21 mouse cellular contexts compared by ENCODE assay signal in genomic region chr11:76415001-76415400, GRCm38 (mm10). TPM values are rescaled to one million over a fixed set of nuclear protein-coding genes. Genes with fewer than 3 reads are reported as not detected.
A peak's percentile ranks its signal among the peaks of the same experiment; 100 is the strongest.
DNase-seq lines count a peak whose midpoint lies in the region; ATAC-seq and TF ChIP-seq lines count a peak whose summit lies in the region.
"Had no signal": no experiment of that assay in that cellular context is flagged by ENCODE, and none has a peak within 500 bp of the region (broad histone marks: within the 10 kb centered on the region; RNA-seq: fewer than 3 reads in every experiment).

No protein-coding gene starts in this region.

- H3K9ac ChIP-seq in forebrain, embryonic 13.5 days: no peak overlapping the region
- no peak overlapping the region for H3K9ac ChIP-seq in forebrain, postnatal 0 days
- H3K9ac ChIP-seq: heart, embryonic 13.5 days; hindbrain, embryonic 13.5 days; liver, embryonic 15.5 days had no signal

- no peak for TF ChIP-seq CTCF in kidney, adult 2 months (conservative IDR thresholded peaks at IDR 0.05; ENCODE audit: insufficient read depth, insufficient read length, low read depth, low read length)
- no peak for TF ChIP-seq CTCF in cortical plate, adult 2 months (IDR thresholded peaks at IDR 0.05; ENCODE audit: extremely low read depth, insufficient read depth, low read length)
- TF ChIP-seq CTCF in forebrain, postnatal 0 days (IDR thresholded peaks at IDR 0.05; ENCODE audit: low read depth): no peak

- H3K27ac ChIP-seq in kidney, adult 2 months (ENCODE audit: insufficient read depth, low read depth, low read length): no peak overlapping the region
- H3K27ac ChIP-seq in cortical plate, adult 2 months (ENCODE audit: insufficient read depth, low read length): 0 out of 2 replicates have a peak overlapping the region, but pooled peaks have one; percentile 12
- no peak overlapping the region for H3K27ac ChIP-seq in forebrain, embryonic 13.5 days
- H3K27ac ChIP-seq in forebrain, postnatal 0 days (ENCODE audit: low read depth, low read length): no peak overlapping the region
- H3K27ac ChIP-seq: embryonic facial prominence, embryonic 10.5 days; heart, embryonic 13.5 days; hindbrain, embryonic 13.5 days; liver, embryonic 15.5 days; macrophage; midbrain, embryonic 10.5 days; stomach, postnatal 0 days had no signal

- TF ChIP-seq POLR2A in kidney, adult 2 months (IDR thresholded peaks at IDR 0.05; ENCODE audit: low read depth, low read length): no peak
- TF ChIP-seq POLR2A in cortical plate, adult 2 months (IDR thresholded peaks at IDR 0.05; ENCODE audit: extremely low read depth, insufficient read depth, low read length): no peak

- no peaks in the 10 kb centered on the region; the same call in 1 of the 2 replicates for H3K36me3 ChIP-seq in kidney, adult 2 months (ENCODE audit: control insufficient read depth, insufficient read depth, low read length)
- H3K36me3 ChIP-seq in forebrain, embryonic 13.5 days (ENCODE audit: poor library complexity, severe bottlenecking): peaks cover 87% of the 10 kb centered on the region
- H3K36me3 ChIP-seq in forebrain, postnatal 0 days (ENCODE audit: insufficient read depth): peaks cover 57% of the 10 kb centered on the region

- H3K4me3 ChIP-seq in kidney, adult 2 months (ENCODE audit: insufficient read depth, low read depth, low read length): no peak overlapping the region
- no peak overlapping the region for H3K4me3 ChIP-seq in cortical plate, adult 2 months (ENCODE audit: insufficient read depth, low read length)
- H3K4me3 ChIP-seq in forebrain, embryonic 13.5 days: no peak overlapping the region
- no peak overlapping the region for H3K4me3 ChIP-seq in forebrain, postnatal 0 days (ENCODE audit: low read depth, low read length)
- H3K4me3 ChIP-seq: embryonic facial prominence, embryonic 10.5 days; heart, embryonic 13.5 days; hindbrain, embryonic 13.5 days; liver, embryonic 15.5 days; midbrain, embryonic 10.5 days had no signal

- H3K4me1 ChIP-seq in kidney, adult 2 months (ENCODE audit: control insufficient read depth, insufficient read depth, low read length): no peaks in the 10 kb centered on the region
- peaks cover 15% of the 10 kb centered on the region for H3K4me1 ChIP-seq in cortical plate, adult 2 months (ENCODE audit: control insufficient read depth, insufficient read depth, low read length)
- 0 out of 2 replicates have a peak, but pooled peaks cover 7% of the 10 kb centered on the region for H3K4me1 ChIP-seq in forebrain, embryonic 13.5 days
- no peaks in the 10 kb centered on the region for H3K4me1 ChIP-seq in forebrain, postnatal 0 days (ENCODE audit: insufficient read depth)
- H3K4me1 ChIP-seq: hindbrain, embryonic 13.5 days; midbrain, embryonic 10.5 days had no signal

- peak; percentile 67 for DNase-seq in adrenal gland, adult 2 months
- DNase-seq in adrenal gland, postnatal 4 days (ENCODE audit: low spot score in 2 of 2): no peak
- DNase-seq in kidney, adult 2 months: peak; percentile 24
- DNase-seq in kidney, postnatal 10 days: no peak
- DNase-seq in 3T3-L1 (ENCODE audit: low read depth, low spot score): peak; percentile 83
- DNase-seq in forebrain, postnatal 0 days: no peak
- DNase-seq: cerebellum, adult 2 months; cerebellum, postnatal 36 days; heart, adult 18-20 months; layer of hippocampus, postnatal 36 days; right cerebral cortex, adult 18-20 months had no signal

- 85% methylated on average over 4 of the region's 4 CpGs for WGBS in kidney, adult 2 months
- WGBS in forebrain, embryonic 13.5 days: 82% methylated on average over 4 of the region's 4 CpGs
- 76% methylated on average over 4 of the region's 4 CpGs for WGBS in forebrain, postnatal 0 days

- no peak overlapping the region for H3K4me2 ChIP-seq in forebrain, embryonic 13.5 days
- H3K4me2 ChIP-seq in forebrain, postnatal 0 days (ENCODE audit: low read depth): no peak overlapping the region
- H3K4me2 ChIP-seq: heart, embryonic 13.5 days; hindbrain, embryonic 13.5 days; liver, embryonic 15.5 days had no signal

- no peaks in the 10 kb centered on the region for H3K27me3 ChIP-seq in kidney, adult 2 months (replicated peaks; ENCODE audit: control insufficient read depth, insufficient read depth, low read length)
- no peaks in the 10 kb centered on the region for H3K27me3 ChIP-seq in forebrain, embryonic 13.5 days
- no peaks in the 10 kb centered on the region for H3K27me3 ChIP-seq in forebrain, postnatal 0 days (ENCODE audit: insufficient read depth, low read length)
- H3K27me3 ChIP-seq: heart, embryonic 13.5 days; hindbrain, embryonic 13.5 days; liver, embryonic 15.5 days had no signal

- no peak for ATAC-seq in forebrain, embryonic 13.5 days
- ATAC-seq in forebrain, postnatal 0 days: no peak
- ATAC-seq: forebrain, embryonic 14.5 days had no signal

- H3K9me3 ChIP-seq in forebrain, embryonic 13.5 days (replicated peaks): no peaks in the 10 kb centered on the region
- H3K9me3 ChIP-seq in forebrain, postnatal 0 days (ENCODE audit: low read length): no peaks in the 10 kb centered on the region
- H3K9me3 ChIP-seq: embryonic facial prominence, embryonic 10.5 days; heart, embryonic 13.5 days; hindbrain, embryonic 13.5 days; liver, embryonic 15.5 days; midbrain, embryonic 10.5 days had no signal

RNA-seq across cellular contexts. Expression of gene Timm22, which starts 8.2 kb away (rescaled TPM):
- total RNA-seq in adrenal gland, adult 2 months (2021): 10 to 100 TPM; 37.9 to 53.7 TPM
- 13.8 and 21.4 TPM in 2 replicates for polyA plus RNA-seq in adrenal gland, adult 2 months (2012; rRNA removed)
- 10 to 100 TPM; 46.5 to 52.9 TPM for total RNA-seq in adrenal gland, postnatal 4 days (2021)
- 16.1 and 17.4 TPM in 2 replicates for polyA plus RNA-seq in kidney, adult 2 months (2012; rRNA removed)
- polyA plus RNA-seq in cortical plate, adult 2 months (2012; rRNA removed): 28.3 and 28.7 TPM in 2 replicates
- polyA plus RNA-seq in forebrain, embryonic 13.5 days (2015; fragmentation: Nextera tagmentation; extraction: Ambion mirVana): 102 and 104 TPM in 2 replicates
- total RNA-seq in forebrain, postnatal 0 days (2014; rRNA removed): 48.6 and 56.6 TPM in 2 replicates
- 93.2 and 98.2 TPM in 2 replicates for polyA plus RNA-seq in forebrain, postnatal 0 days (2015; fragmentation: Nextera tagmentation; extraction: Ambion mirVana)

RNA-seq across cellular contexts. Expression of gene Nxn, which starts 16.1 kb away (rescaled TPM):
- 10 to 100 TPM; 28.9 to 31.6 TPM for total RNA-seq in adrenal gland, adult 2 months (2021)
- polyA plus RNA-seq in adrenal gland, adult 2 months (2012; rRNA removed): 21.5 and 25.2 TPM in 2 replicates
- 10 to 100 TPM; 26.4 to 28.3 TPM for total RNA-seq in adrenal gland, postnatal 4 days (2021)
- polyA plus RNA-seq in kidney, adult 2 months (2012; rRNA removed): 10.0 and 10.6 TPM in 2 replicates
- polyA plus RNA-seq in cortical plate, adult 2 months (2012; rRNA removed): 8.0 and 9.2 TPM in 2 replicates
- 23.4 and 29.9 TPM in 2 replicates for polyA plus RNA-seq in forebrain, embryonic 13.5 days (2015; fragmentation: Nextera tagmentation; extraction: Ambion mirVana)
- 19.0 and 22.1 TPM in 2 replicates for total RNA-seq in forebrain, postnatal 0 days (2014; rRNA removed)
- 10.7 and 12.7 TPM in 2 replicates for polyA plus RNA-seq in forebrain, postnatal 0 days (2015; fragmentation: Nextera tagmentation; extraction: Ambion mirVana)

Comparison
In these comparisons a context has a peak if more than half of its experiments do, and no peak if none do; other contexts are left out.
1. DNase-seq: peak in adrenal gland, adult 2 months (single experiment), kidney, adult 2 months (single experiment) and 3T3-L1 (single experiment); none in adrenal gland, postnatal 4 days (0 of 2), kidney, postnatal 10 days (single experiment) and forebrain, postnatal 0 days (single experiment).